Mouse (Mus musculus): Measurements from ENCODE around the gene Rcor1.

DNA sequence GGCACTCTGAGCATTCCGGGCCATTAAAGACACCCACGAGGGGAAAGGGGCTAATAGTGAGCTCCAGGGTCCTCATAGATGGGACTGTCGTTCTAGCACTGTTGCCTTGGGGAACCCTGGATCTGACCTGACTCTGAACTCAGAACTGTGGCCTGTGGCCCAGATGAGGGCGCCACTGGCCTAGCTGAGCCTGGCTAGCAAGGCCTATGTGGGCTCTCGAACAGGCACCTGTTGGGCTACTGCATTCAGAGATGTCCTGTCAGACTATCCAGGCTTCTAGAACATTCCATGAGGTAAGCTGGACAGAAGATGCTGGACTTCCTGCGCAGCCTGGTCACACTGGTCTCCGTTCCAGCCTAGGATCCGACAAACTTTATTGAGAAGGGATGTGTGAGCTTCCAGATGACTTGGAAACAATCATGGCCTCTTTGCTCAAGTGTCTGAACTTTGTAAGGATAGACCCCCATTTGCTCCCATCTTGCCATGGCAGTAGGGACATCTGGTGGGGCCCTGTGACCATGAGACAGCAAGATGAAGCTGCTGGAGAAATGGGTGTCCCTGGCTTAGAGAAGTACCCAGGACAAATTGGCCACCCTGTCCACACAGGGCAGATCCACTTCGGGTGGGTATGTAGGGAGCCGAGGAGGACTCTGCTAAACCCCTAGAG, 126.1 kb downstream of the Rcor1 start:
- TF ChIP-seq CTCF (IDR thresholded peaks at IDR 0.05; ENCODE audit: control insufficient read depth, insufficient read depth, insufficient replicate concordance, low read depth, low read length) (no peak), POLR2A (IDR thresholded peaks at IDR 0.05; ENCODE audit: control insufficient read depth, low read depth, low read length) (no peak)

Data from testis, adult 2 months (tissue).